Mouse (Mus musculus) MEL-GATA-1-ER (cell line): ENCODE measurements at regions not wholly inside any gene's neighbourhood (a gene's known extent, or its start where the extent isn't known, plus 50 kb on each side); places are given as distances from the start of the nearest gene placed in this dataset.

Experiments used
- DNase-seq: peaks from one replicate; pipeline ENCODE4 v3.0.0-alpha.2; 2012; ENCODE audit warnings: low read depth; ENCODE audit errors: extremely low read depth

GRCm38 (mm10) chr14:24769451-24769850 is 282.5 kb downstream of the Rps24 start:
- no peak for DNase-seq

DNA sequence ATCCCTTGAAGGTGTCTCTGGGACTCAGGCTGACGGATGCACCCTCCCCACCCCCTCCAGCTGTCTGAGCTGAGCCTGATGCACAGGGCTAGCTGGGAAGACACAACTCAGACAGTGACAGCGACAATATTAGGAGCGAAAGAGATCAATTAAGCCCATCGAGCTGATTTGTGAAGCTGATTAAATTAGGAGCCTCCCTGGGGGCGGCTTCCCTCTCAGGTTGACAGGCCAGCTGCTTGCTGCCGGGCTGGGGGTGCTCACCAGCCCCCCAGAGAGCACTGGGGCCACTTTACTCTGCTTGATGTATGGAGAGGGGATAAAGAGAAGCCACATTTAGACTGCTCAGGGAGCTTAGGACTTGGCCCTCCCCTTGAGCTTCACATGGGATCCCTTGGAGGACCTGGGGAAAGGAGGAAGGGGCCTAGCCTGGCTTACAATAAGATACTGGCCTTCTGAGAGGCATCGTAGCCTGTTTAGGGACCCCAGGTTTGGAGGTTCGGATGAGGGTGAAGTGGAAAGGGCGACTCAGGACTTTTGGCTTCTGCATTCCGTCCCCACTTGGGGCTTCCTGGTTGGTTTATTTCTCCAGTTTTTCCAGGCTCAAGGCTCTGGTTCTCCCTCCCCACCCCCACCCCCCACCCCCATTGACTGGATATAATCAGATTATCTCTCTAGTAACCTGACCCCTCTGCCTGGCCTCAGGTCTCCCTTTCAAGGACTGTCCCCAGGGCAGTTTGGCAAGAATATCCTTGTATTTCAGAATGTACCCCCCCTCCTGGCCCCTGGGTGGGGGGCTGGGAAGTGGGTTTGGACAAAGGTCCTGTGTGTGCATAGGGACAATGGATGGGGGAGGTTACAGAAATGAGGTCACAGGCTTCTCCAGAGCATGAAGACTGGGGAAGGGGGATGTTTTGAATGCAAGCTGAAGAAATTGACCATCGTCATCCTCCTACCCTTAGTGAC is 283.4 kb downstream of the Rps24 start:
- DNase-seq = no peak

DNA sequence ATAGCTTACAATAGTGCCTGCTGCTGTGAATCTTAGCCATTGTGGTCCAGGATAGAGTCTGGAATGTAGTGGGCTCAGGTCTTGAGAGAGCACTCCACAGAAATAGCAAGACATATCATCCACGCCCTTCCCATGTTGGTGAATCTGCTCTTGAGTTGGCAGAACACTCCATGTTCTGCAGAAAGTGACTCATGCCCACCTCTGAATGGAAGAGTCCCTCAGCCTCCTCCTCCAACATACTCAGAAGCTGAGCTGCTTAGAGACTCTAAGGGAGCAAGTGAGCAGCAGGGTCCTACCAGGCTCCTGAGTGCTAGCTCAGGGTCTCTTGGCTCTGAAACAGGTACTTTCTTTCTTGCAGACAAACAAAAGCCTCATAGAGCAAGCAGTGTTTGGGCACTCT is 284.7 kb downstream of the Rps24 start:
- DNase-seq = no peak

DNA sequence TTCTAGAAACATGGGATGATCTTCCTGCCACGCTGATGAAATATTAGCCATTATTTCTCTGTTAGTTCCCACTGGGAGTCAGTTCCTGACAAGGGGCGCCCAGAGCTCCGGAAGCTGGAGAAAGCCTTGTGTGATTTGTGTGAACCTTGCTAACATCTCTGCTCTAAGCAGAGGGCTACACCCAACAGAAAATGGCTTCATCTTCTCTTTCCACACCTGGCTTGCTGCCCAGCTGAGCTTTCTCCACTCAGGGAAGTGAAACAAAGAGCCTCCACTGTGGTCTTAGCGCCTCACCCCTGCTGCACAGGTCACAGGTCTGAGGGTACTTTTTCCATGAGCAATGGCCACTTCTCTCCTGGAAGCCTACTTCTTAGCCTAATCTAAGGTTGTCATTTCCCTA is 285.2 kb downstream of the Rps24 start:
- no peak for DNase-seq

GRCm38 (mm10) chr14:24778748-24779630 is 292.1 kb downstream of the Rps24 start:
- DNase-seq = no peak

GRCm38 (mm10) chr14:24781674-24782073 is 294.7 kb downstream of the Rps24 start:
- DNase-seq = no peak

DNA sequence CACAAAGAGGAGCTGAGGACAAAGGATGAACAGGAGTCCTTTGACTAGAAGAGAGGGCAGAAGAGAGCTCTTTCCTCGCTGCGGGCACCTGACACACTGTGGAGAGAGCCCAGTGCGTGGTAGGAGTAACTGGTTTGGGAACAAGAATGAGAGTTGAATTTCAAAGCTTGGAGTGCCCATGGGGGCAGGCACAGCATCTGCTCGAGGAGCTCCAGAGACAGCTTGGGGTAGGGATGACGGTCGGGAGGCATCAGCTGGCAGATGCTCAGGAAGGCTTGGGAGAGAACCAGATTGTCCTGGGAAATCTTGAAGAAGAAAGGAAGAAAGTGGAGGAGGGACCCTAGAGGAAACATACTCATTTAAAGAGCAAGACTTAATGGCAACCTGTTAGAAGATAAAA is 297.0 kb downstream of the Rps24 start:
- no peak for DNase-seq

DNA sequence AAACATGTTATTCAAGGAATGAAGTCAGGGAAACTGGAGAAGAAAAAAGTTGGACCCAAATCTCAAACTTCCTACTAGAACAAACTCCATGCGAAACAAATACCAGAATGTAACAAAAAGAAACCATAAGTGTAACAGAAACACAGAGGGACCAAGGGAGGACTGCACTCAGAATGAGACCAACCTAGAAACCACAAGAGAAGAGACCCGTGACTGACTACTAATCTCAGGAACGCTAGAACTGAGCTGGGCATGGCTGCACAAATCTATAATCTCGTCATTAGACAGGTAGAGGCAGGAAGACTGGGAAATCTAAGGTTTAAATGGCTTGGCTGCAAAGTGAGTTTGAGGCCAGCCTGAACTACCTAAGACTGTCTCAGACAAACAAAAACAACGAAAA is 298.5 kb downstream of the Rps24 start:
- no peak for DNase-seq

GRCm38 (mm10) chr14:24793375-24794285 is 306.7 kb downstream of the Rps24 start:
- DNase-seq = no peak

GRCm38 (mm10) chr14:24794359-24794845 is 307.5 kb downstream of the Rps24 start:
- no peak for DNase-seq

- DNase-seq = no peak
Measured at GRCm38 (mm10) chr14:24797494-24797893, 310.6 kb downstream of the Rps24 start.

- no peak for DNase-seq
Measured at GRCm38 (mm10) chr14:24798066-24798465, 311.1 kb downstream of the Rps24 start.

DNA sequence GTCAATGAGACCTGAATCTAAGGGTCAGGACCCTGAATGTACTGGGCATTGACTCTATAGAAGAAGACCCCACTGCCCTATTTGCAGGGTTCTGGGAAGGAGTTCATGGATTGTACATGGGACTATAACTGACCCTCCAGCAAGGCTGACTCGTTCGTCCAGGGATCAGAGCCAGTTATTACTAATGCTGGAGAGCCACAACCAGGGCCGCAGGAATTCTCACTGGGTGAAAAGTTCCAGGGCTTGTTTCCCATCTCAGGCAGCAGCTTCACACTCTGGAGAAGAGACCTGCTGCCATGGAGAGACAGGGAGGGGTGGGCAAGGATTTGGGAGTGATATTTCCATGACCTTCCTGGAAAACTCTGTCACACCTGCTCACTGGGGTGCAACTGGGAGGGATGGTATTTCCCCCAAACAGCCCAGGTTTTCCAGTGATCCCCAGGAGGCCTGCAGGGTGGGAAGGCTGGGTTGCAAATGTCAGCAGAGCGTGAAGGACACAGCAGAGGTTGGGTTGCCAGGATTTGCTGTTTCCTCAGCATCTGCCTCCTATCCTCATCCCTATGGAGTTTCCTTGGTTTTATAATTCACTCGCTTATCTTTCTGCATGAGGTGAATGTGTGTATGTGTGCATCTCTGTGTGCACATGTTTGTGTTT is 316.2 kb downstream of the Rps24 start:
- no peak for DNase-seq

GRCm38 (mm10) chr14:24807061-24807460 is 320.1 kb downstream of the Rps24 start:
- no peak for DNase-seq

DNA sequence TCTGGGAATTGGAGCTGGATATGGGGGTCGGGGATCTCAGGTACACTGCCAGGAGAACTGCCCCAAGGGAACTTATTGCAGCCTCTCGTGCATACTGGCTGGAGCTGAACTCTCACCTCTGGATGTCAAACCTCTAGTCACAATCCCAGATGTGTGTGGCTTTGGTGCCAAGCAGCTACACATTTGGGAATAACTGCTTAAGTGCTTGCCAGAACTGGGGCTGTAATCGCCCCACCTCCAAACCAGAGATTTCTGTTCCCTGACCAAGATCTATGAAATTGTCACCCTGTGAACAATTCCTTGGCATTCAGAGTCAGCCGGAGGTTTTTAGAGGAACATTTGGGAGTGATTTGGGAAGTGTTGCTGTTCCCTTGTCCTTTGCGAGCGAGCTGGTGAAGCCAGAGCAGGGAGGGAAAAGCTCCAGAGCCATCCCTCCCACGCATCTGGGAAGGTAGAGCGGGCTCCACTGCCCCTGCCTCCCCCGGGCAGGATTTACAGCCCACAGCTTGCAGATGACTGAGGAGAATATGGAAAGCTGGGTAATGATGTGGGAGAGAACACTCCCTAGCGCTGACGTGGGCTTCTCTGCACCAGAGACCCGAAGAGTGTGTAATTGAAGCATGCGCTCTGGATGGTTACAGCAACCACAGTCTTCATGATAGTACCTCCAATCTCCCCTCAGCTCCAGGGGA is 336.1 kb downstream of the Rps24 start:
- DNase-seq = no peak

DNA sequence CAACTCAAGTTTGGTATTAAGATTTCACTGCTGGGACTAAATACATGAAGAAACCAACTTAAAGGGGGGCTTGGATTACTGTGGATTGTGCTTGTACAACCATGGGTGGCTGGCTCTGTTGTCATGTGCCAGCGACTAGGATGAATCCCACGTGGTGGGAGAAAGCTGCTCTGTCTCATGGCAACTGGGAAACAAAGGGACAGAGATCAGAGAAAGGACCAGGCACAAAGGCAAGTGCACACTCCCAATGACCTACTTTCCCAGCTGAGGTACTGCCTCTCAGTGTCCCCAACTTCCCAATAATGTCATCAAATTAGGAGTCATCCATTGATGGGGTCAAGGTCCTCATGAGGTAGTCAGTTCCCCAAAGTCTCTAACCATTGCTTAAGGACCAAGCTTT is 337.4 kb downstream of the Rps24 start:
- no peak for DNase-seq

- DNase-seq = no peak
Measured at GRCm38 (mm10) chr14:24825722-24826386, 338.9 kb downstream of the Rps24 start.

- no peak for DNase-seq
Measured at GRCm38 (mm10) chr14:24826471-24827337, 339.8 kb downstream of the Rps24 start.
